Mouse (Mus musculus) intestine, postnatal 0 days (tissue): ENCODE measurements around the gene Chit1. TPM values are rescaled to one million over a fixed set of nuclear protein-coding genes. Genes with fewer than 3 reads are reported as not detected.
A peak's percentile ranks its signal among the peaks of the same experiment; 100 is the strongest.

Experiments
- ATAC-seq: fragments of 200-750 bp; cut with Nextera tagmentation; 2 replicates; pipeline ENCODE4 v1.8.0; 2017; ENCODE audit warnings: mild to moderate bottlenecking, moderate TSS enrichment, moderate library complexity
- H3K27ac ChIP-seq: fragments of 300-500 bp; sonication (generic); 2 replicates; pipeline ENCODE4 v1.5.1; 2014; ENCODE audit warnings: mild to moderate bottlenecking, low read depth, low read length, moderate library complexity
- H3K27me3 ChIP-seq: fragments of 300-500 bp; sonication (generic); replicated peaks from 2 replicates; pipeline ENCODE4 v1.6.1; 2014; ENCODE audit warnings: low read length, mixed read lengths; ENCODE audit not compliant: control insufficient read depth, insufficient read depth
- H3K36me3 ChIP-seq: fragments of 300-500 bp; sonication (generic); 2 replicates; pipeline ENCODE4 v1.6.1; 2014; ENCODE audit warnings: mild to moderate bottlenecking, moderate library complexity; ENCODE audit not compliant: control insufficient read depth, insufficient read depth
- H3K4me1 ChIP-seq: fragments of 300-500 bp; sonication (generic); replicated peaks from 2 replicates; pipeline ENCODE4 v1.6.1; 2014; ENCODE audit warnings: antibody characterized with exemption, low read length, mixed read lengths; ENCODE audit not compliant: control insufficient read depth, insufficient read depth
- H3K4me2 ChIP-seq: fragments of 300-500 bp; sonication (generic); replicated peaks from 2 replicates; pipeline ENCODE4 v1.6.1; 2014; ENCODE audit warnings: low read depth, mild to moderate bottlenecking, moderate library complexity
- H3K4me3 ChIP-seq: fragments of 300-500 bp; sonication (generic); 2 replicates; pipeline ENCODE4 v1.5.1; 2014; ENCODE audit warnings: low read depth, low read length
- H3K9ac ChIP-seq: fragments of 300-500 bp; sonication (generic); 2 replicates; pipeline ENCODE4 v1.6.1; 2014; ENCODE audit warnings: mild to moderate bottlenecking, low read depth, low read length
- H3K9me3 ChIP-seq: fragments of 300-500 bp; sonication (generic); 2 replicates; pipeline ENCODE4 v1.6.1; 2016; ENCODE audit warnings: mixed run types; ENCODE audit not compliant: control insufficient read depth
- CTCF ChIP-seq: sonication (generic); IDR thresholded peaks from 2 replicates; pipeline ENCODE4 v1.5.1; 2016; ENCODE audit warnings: low read depth, mild to moderate bottlenecking, control low read depth, antibody characterized with exemption, moderate library complexity
- WGBS: fragments of 180-500 bp; shearing (Covaris S2); extraction: QIAGEN DNeasy Blood & Tissue Kit; methylation state at CpG from one replicate; pipeline ENCODE4 v1.1.7; 2014; 5-methylcytosine and 5-hydroxymethylcytosine counted together
- polyA plus RNA-seq: library from polyadenylated mRNA; unstranded; fragments of >200 nt; fragmentation: Nextera tagmentation; extraction: Ambion mirVana; gene quantifications from 2 replicates; pipeline ENCODE4 v1.2.1, GENCODE M21; 2015

Gene Chit1
- polyA plus RNA-seq, 1 experiment from 2014 or later: not detected

DNA sequence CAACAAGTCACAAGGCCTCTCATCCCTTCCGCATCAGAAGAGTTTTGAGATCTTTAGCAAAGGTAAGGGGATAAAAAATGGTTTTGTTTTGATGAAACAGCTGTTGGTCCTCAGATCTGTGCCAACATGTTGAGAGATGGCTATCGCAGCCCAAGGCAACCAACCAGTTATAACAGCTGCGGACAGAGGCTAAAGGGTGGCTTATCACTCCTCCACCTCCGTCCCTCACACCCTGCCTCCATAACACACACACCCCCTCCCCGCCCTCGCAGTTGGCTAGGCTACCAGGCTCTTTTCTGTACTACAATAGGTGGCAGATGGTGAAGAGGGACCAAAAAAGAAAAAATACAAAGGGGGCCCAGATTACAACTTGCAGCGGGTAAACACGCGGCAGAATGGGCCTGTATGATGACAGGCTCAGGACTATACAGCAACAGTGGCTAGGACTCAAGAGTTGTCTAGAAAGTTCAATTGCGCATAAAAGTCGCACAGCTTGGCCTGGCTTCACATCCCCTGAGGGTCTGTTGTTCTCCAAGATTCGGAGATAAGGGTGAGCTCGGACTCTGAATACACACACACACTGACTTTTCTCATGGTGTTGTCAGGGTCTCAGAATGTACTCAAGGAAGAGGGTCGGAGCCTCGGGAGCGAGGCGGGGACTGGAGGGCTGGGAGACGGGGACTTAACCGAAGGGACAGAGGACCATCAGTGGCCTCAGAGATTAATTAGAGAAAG is 32.8 kb upstream of the Chit1 start:
- H3K4me3 ChIP-seq: peak overlapping the region; percentile 82
- peak overlapping the region; percentile 91 for H3K9ac ChIP-seq
- 6% methylated on average over 19 of the region's 19 CpGs for WGBS
- H3K9me3 ChIP-seq: no peaks in the 10 kb centered on the region
- TF ChIP-seq CTCF: no peak
- H3K4me2 ChIP-seq: peak overlapping the region; percentile 77
- peak; percentile 3; the same call in 1 of the 2 replicates for ATAC-seq
- H3K4me1 ChIP-seq: peaks cover 3% of the 10 kb centered on the region; the same call in 1 of the 2 replicates
- peak overlapping the region; percentile 70 for H3K27ac ChIP-seq
- no peaks in the 10 kb centered on the region for H3K27me3 ChIP-seq
- peaks cover 25% of the 10 kb centered on the region for H3K36me3 ChIP-seq

DNA sequence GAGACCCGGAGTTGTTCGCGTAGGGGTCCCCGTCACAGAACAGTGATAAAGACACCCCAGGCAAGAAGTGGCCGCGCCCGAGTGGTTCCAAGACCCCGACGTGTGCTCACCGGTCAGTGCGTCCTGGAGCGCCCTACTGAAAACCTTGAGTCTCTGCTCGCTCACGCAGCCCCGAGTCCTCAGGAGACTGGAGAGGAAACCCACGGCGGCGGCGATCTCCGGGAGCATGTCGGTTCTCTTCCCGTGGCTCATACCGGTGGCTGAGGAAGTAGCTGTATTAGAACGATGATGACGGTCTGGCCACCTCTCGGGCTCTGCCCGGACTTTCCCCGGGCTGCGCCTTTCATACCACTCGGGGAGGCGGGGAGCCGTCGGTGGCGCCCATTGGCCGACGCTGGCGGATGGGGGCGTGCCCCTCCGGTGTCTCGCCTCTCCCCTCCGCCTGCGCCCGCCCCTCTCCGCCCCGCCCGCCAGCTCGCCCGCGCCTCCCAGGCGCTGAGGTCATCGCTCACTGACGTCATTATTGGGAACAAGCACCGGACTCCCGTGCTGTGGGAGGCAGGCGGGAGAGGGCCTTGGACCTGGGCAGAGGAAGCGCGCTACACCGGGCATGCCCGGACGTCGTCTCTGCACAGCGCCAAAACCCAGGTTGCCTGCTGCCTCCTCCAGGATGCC is 32.1 kb upstream of the Chit1 start, which contains the start of gene Btg2:
Gene Btg2, minus strand, starts transcription at position 319 of the 675 bp plus-strand sequence.
- peak; percentile 19; the same call in 1 of the 2 replicates for TF ChIP-seq CTCF
- peak within 1 kb of the TSS; percentile 82 for H3K4me3 ChIP-seq
- 0 out of 2 replicates have a peak, but pooled peaks cover 3% of the 10 kb centered on the region for H3K4me1 ChIP-seq
- peak within 1 kb of the TSS; percentile 91 for H3K9ac ChIP-seq
- no peaks in the 10 kb centered on the region for H3K27me3 ChIP-seq
- H3K27ac ChIP-seq: peak within 1 kb of the TSS; percentile 70
- H3K4me2 ChIP-seq: peak within 1 kb of the TSS; percentile 77
- H3K36me3 ChIP-seq: peaks cover 25% of the 10 kb centered on the region
- WGBS: under 1% methylated on average over 62 of the region's 62 CpGs
- no peaks in the 10 kb centered on the region for H3K9me3 ChIP-seq
- ATAC-seq: peak; percentile 97

DNA sequence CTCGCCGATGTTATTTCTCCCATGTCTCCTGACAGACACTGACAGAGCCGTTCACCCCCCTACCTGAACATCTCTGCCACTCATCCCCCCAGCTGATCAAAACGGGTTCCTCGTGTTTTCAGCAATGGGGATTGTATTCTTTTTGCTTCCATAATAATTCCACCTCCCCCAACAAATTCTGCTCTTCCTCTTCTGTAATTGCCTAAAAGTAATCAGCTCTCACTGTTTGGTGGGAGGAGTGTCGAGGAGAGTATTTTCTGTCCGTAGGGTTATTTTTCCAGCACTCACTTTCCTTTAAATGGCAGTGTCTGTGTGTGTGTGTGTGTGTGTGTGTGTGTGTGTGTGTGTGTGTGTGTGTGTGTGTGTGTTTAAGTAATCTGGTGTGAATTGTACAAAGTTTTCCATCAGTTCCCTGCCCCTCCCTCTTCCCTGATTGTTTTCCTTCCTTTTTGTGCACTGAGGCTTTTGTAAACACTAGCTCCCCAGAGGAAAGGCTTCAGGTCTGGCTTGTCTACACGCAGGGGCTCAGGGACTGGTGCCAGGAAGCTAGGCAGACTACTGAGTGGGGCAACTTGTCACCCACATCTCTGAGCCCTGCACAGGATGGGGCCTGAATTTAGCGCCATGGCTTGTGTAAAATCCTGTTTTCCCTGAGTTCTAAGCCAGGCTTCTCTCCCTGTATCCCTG is 31.4 kb upstream of the Chit1 start:
- Histone ChIP-seq H3K9me3 (no peaks in the 10 kb centered on the region), H3K9ac (peak overlapping the region; percentile 53), H3K27me3 (no peaks in the 10 kb centered on the region), H3K4me1 (0 out of 2 replicates have a peak, but pooled peaks cover 3% of the 10 kb centered on the region), H3K27ac (peak overlapping the region; percentile 70), H3K4me3 (peak overlapping the region; percentile 82), H3K36me3 (peaks cover 20% of the 10 kb centered on the region), H3K4me2 (peak overlapping the region; percentile 77)
- TF ChIP-seq CTCF: no peak
- ATAC-seq: no peak
- WGBS: 10% methylated on average over 9 of the region's 9 CpGs

DNA sequence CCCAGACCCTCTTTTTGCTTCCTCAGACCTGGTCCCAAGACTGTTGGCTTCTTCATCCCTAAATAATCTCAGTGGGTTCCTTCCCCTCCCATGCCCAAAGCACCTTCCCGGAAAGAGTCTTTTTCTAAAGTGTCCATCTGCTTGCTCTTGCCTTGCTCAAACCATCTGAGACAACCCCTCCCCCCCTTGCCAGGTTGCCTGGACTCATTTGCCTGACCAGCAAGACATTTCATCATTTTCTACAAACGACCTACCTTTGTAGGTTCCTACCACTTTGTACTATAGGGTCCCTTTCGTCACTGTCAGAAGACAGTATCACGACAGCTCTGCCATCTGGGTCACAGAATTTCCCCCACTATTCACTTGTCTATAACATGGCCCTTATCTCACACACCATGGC is 30.6 kb upstream of the Chit1 start:
- H3K27ac ChIP-seq: no peak overlapping the region
- no peaks in the 10 kb centered on the region for H3K9me3 ChIP-seq
- no peak for TF ChIP-seq CTCF
- H3K4me2 ChIP-seq: no peak overlapping the region
- ATAC-seq: no peak
- no peaks in the 10 kb centered on the region for H3K27me3 ChIP-seq
- no peak overlapping the region for H3K9ac ChIP-seq
- H3K36me3 ChIP-seq: peaks cover 14% of the 10 kb centered on the region
- WGBS: 84% methylated on average over 4 of the region's 4 CpGs
- no peak overlapping the region for H3K4me3 ChIP-seq
- H3K4me1 ChIP-seq: 0 out of 2 replicates have a peak, but pooled peaks cover 3% of the 10 kb centered on the region

DNA sequence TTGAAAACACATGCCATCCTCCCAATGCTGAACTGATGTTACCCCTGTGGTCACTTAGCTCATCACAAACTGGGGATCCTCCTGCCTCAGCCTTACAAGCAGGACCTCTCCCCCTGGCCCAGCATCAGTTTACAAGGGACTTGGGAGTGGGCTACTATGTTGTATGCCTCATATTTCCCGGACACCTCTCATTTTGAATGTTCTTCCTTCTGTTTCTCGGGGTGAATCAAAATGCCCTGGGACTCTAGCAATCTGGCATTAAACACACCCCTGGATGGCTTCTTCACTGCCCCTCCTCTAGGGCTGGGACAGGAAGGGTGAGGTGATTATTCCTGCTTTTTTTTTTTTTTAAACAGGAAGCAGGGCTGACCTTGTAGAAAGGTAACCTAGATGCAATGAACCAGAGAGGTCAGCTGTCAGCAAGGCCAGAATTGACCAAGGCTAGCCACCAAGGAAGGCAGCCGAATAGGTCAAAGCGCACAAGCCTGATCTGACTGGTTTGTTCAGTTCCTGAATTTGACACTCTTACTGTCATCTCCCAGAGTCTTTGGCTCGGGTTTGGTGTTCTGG is 30.1 kb upstream of the Chit1 start:
- Histone ChIP-seq H3K9ac (no peak overlapping the region), H3K27me3 (no peaks in the 10 kb centered on the region), H3K4me2 (no peak overlapping the region), H3K27ac (no peak overlapping the region), H3K36me3 (peaks cover 12% of the 10 kb centered on the region), H3K4me3 (no peak overlapping the region), H3K9me3 (no peaks in the 10 kb centered on the region), H3K4me1 (0 out of 2 replicates have a peak, but pooled peaks cover 3% of the 10 kb centered on the region)
- 75% methylated on average over 5 of the region's 5 CpGs for WGBS
- TF ChIP-seq CTCF: no peak
- no peak for ATAC-seq
